Mouse (Mus musculus) spleen, postnatal 14 days (tissue): ENCODE data around the gene Cox6a1.
A peak's percentile ranks its signal among the peaks of the same experiment; 100 is the strongest.

Experiments
- DNase-seq, 2 experiments: peaks; one replicate each; pipeline ENCODE4 v3.0.0; 2021 to 2022; ENCODE audit warnings: low spot score in 2 of 2

The Cox6a1 gene

GRCm38 (mm10) chr5:115300792-115301614 lies 47.8 kb downstream of the Cox6a1 start, which contains the start of gene Dynll1:
Gene Dynll1, minus strand, starts transcription at chr5:115300999.
- peak; percentile 99 for DNase-seq

- DNase-seq, result peak in 1 of 2 experiments; percentile 24
Observed at GRCm38 (mm10) chr5:115300035-115300744, 48.6 kb downstream of the Cox6a1 start.

GRCm38 (mm10) chr5:115296347-115296746 lies 52.4 kb downstream of the Cox6a1 start:
- no peak for DNase-seq
